Mouse (Mus musculus) c-Kit-positive CD71-positive TER-119-negative erythroid progenitor cells, embryonic 14.5 days (primary cell): ENCODE results near the gene Sbno2.

Experiments
- DNase-seq: peaks from one replicate; pipeline ENCODE4 v3.0.0-alpha.2; 2013; ENCODE audit warnings: low read depth

Sbno2 gene

DNA sequence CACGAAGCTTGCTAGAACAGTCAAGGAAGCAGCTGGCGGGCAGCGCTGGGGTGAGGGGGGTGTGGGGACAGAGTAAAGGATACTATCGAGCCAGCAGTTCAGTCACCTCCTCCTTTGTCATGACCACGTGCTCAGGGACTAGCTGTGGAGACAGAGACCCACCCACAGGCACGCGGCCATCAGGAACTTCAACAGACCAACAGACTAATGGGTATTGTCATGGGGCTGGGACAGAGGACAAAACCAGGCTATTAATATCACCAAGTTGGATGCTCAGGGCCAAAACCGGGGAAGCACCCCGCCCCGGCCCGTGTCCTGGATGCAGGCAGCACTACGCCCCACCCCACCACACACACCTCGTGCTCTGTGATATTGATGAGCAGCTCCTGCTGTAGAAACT lies 68.5 kb downstream of the Sbno2 start:
- no peak for DNase-seq

DNA sequence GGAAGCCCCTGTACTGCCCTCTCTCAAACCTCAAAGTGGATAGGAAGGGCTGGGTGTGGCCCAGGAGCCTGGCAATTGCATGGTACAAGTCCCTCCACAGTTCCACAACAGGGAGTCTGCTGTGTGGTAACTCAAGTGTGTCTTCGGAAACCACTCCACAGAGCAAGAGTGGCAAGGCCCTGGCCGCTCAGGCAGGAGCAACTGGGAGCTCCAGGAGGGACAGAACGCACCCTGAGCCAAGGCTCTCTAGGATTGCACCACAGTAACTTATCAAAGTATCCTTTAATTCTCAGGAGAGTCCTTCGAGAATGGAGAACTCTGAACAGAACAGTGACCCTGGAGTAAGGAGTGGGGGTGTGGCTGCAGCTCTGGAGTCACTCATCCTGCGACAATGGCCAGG lies 69.7 kb downstream of the Sbno2 start:
- DNase-seq, result no peak

DNA sequence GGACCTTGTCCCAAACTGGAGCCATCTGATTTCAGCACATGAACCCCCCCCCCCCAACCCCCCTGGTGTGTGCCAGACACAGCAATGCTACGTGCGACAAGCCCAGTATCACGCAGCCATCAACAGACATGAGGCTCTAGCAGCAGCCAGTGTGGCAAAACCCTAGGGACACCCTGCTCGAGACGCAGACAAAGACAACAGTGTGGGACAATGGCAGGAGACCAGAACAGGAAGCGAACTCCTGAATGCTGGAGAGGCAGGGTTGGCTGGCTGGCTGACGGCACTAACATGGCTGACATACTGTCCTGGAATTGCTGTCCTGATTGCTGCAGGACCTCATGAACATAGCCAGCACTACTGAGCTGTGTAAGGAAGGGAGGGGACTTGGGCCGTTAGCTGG lies 70.2 kb downstream of the Sbno2 start:
- DNase-seq, result no peak

DNA sequence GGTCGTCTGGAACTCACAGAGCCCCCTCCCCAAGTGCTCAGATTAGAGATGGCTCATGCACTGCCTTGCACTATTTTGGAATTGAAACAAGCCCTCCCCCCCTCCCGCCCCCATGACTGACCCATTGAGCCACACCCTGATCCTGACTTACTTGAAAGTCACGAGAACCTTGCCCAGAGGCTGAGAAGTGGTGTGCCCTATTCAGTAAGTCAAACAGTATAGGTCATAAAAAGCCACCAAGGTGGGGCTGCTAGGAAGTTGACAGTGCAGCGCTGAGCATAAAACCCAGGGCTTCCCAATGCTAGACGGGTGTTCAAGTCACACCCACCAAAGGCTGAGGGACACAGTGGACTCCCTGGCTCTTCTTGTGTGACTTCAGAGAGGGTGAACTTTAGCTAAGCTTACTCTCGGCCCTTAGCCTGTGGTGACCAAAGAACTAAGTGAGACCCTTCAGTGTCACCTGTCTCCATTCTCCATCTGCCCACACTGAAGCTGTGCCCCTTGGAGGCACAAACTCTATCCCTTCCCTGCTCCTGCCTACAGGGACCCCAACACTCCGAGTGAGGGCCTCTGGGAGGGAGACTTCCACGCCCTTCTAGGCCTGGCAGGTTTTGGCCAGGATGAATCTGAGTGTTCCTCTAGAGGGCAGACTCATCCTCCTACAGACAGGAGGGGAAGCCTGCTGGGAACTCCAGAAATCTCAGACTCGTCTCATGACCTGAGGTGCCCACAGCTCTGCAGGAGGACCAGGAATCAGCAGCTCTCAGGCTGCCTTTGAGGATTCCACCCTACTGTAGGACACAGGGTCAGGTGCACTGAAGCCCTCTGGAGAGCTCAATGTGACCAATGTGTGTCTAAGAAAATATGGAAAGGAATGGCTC lies 71.6 kb downstream of the Sbno2 start:
- DNase-seq, result no peak

DNA sequence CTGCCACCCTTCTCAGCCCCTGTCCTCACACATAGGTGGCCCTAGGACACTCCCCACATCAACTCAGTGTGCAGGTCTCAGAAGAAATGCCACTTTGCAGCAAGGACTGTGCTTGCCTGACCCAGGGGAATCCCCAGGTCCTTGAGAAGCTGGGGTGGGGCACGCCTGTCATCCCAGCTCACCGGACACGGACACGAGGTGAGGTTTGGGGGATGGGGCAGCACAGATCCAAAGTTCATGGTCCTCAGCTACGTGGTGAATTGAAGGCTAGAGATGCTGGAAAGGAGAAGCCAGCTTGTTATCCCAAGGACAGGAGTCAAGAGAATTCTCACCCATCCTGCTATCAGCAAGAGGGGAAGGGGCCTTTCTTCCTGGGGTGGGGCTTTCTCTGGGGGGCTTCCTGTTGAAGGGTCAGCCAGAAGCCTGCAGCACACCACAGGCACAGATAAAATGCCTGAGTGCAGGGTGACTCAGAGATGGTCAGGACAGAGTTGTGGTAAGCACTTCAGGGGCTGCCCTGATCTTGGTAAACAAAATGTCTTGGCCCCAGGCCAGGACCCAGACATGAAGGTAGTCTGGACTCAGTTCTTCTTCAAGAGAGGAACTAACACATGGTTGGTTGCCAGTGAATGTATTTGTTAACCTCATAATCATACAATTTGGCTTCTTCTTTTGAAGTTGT lies 72.4 kb downstream of the Sbno2 start:
- no peak for DNase-seq

DNA sequence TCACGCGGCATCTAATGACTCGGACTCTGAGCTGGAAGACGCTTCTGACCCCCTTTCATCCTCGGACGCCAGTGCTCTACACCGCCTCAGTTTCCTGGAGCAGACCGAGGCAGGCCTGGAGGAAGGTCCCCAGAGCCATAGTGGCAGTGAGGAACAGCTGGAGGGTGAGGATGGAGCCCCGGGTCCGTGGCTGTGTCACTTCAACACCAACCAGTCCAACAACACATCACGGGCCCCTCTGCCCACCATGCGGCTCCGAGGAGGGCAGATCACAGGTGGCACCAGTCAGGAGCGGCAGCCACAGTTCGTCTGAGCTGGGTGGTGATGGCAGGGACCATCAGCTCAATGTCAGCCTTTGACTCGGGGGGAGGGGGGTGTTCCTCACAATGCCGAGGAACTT lies 74.6 kb downstream of the Sbno2 start:
- DNase-seq, result no peak

DNA sequence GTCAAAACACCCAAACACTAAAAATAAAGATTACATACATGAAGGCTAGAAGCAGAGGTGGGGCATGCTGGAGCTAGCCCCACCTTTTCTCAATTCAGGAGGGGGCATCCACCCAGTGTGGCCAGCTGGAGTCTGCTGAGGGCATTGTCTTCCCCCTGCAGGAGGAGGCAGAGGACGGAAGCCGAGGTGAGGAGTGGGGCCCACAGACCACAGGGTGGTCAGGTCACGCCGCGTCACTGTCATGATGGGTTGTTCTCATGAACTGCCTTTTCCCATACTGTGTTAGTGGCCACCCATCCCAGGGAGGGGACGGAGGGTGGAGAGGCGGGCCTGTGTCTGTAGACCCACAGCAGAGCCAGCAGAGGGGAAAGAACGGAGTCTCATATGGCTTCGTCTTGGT lies 75.2 kb downstream of the Sbno2 start:
- DNase-seq, result no peak

DNA sequence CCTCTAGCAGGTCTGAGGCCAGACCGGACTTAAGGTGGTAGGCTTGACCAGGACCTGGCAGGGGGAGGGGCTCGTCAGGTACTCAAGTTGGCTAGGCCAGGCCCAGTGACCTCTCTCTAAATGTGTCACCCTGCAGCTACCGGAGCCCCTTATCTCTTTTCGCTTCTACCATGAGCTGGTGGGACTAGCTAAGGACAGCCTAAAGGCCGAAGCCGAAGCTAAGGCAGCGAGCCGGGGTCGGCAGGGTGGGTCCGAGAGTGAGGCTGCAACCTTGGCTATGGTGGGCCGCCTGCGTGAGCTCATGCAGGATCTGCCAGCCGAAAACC lies 76.9 kb downstream of the Sbno2 start:
- DNase-seq, result no peak

DNA sequence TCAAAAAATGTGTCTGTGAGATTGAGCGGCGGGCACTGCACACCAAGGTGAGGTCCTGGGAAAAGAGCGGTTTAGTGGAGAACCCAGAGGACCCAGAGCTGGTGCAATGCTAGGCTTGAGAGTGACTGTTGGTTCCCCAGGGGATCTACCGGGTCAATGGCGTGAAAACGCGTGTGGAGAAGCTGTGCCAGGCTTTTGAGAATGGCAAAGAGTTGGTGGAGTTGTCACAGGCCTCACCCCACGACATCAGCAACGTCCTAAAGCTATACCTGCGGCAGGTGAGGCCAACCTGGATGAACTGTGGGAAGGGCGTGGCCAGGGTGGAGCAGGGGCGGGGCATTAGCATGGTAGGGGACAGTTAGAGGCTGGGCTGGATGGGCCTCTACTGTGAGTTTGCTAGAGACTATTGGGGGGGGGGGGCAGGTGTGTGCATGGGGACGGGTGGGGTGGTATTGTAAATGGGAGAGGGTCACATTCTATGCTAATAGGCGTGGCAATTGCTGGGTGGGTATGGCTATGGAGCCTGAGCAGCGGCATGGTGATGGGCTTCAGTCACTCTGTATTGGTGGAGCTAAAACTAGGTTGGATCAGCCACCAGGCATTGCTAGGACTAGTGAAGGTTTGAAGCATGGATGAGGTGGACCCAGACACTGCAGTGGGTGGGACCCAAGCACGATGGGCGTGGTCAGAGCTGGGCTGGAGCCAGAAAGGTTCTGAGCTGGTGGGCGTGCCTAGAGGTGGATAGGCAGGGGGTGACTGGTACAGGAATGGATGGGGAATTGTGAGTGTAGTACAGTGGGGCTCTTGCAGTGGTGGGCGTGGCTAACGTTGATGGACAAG lies 77.5 kb downstream of the Sbno2 start:
- no peak for DNase-seq

DNA sequence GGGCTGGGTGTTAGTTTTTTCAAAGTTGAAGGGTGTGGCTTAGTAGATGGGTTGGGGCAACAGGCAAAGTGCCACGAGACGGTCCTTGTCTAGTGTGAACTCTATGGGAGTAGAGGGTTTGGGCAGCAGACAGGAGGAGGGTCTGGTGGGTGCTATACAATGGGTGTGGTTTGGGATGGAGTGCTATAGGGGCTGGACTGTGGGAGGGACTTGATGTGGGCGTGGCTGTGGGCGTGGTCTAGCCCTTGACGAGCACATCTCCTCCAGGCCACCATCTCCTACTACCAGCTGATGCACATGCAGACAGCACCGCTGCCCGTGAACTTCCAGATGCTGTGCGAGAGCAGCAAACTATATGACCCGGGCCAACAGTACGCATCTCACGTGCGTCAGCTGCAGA lies 79.5 kb downstream of the Sbno2 start:
- no peak for DNase-seq

DNA sequence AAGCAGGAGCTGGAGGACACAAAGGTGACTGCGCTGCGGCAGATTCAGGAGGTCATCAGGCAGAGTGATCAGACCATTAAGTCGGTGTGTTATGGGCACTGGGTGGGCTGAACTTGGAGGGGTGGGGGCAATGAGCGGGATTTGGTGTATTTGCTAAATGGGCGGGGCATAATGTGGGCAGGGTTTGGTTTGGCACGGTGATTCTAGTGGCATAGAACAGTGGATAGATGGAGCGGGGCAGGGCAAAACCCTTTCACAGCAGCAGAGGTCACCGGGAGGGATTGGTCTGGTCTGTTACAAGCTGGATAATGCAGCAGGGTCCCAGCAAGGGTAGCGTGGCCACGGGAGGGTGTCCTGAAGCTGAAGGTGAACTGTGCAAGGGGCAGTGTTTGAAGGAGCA lies 79.9 kb downstream of the Sbno2 start:
- no peak for DNase-seq

DNA sequence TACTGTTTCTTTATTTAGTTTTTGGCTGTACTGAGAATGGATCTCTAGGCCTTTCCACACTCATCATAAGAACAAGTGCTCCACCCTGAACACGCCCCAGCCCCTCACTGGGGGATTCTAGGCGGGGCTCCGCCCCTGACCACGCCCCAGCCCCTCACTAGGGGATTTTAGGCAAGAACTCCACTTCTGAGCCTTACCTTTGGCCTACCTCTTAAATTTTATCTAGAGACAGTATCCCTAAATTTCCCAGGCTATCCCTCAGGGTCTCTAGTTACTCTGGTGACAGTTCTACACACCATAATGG lies 80.4 kb downstream of the Sbno2 start:
- no peak for DNase-seq

DNA sequence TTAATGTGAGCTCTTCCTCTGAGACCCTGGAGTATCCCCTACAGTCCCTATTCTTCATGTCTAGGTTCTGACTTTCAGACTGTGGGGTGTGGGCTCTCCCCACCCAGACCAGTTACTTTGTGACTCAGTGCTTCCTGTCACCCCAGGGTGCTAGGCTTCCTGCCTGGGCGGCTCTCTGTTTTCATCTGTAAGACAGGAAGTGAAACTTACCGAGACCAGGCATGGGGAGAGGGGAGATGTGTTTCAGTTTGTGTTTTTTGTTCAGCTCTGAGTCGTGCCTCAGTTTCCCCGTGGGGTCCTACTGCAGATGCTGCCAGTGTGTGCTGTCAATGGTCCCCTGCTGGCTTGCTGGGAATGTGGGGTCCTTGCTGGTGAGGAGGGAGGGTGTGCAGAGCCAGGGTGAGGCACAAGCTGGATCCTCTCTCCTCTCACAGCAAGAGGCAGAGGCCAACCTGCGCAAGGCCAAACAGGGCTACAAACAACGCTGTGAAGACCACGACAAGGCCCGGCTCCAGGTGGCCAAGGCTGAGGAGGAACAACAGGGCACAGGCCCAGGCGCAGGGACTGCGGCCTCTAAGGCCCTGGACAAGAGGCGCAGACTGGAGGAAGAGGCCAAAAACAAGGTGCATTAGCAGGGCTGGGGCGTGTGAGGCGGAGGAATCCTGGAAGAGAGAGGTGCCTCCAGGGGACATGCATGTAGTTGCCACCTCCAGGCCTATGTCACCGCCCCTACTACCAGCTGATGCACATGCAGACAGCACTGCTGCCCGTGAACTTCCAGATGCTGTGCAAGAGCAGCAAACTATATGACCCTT lies 80.9 kb downstream of the Sbno2 start:
- DNase-seq, result no peak

DNA sequence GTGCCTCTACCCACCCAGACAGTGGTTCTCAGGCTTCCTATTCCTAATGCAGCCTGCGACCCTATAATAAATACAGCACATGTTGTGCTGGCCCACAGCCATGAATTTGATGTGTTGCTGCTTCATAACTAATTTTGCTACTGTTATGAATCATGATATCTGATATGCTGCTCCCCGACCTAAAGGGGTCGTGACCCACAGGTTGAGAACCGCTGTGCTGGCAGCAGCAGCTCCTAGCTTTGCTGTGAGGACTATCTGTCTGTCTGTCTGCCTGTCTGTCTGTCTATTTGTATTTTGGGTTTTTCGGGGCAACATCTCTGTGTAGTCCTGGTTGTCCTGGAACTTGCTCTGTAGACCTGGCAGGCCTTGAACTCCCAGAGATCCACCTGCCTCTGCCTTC lies 81.6 kb downstream of the Sbno2 start:
- no peak for DNase-seq

DNA sequence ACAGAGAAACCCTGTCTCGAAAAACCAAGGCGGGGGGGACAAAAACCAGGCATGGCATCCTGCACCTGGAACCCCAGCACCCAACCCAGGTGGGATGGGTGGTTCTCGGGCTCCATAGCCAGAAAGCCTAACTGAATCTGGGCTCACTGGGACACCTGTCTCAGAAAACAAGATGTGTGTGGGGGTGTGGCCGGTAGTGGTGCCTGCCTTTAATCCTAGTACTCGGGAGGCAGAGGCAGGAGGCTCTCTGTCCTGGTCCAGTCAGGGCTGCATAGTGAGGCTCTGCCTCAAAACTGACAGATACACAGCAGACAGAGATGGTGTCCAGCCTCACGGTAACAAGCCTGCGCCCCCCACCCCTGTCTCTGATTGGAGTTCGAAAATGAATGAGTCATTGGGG lies 82.6 kb downstream of the Sbno2 start:
- no peak for DNase-seq

DNA sequence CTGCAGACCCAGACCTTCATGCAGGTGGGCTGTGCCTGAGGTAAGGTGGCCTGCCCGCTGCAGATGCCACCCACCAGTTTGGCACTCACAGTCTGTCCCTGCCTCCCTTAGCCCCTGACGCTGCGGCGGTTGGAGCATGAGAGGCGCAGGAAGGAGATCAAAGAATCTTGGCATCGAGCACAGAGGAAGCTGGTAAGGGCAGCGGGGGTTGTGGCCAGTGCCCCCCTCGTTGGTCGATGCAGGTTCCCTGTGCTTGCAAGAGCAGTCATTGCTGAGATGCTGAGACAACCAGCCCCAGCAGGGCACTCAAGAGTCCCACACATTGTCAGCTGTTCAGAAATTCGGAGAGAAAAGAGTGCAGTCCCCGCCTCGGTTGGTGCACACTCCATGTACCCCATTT lies 83.2 kb downstream of the Sbno2 start:
- DNase-seq, result no peak

DNA sequence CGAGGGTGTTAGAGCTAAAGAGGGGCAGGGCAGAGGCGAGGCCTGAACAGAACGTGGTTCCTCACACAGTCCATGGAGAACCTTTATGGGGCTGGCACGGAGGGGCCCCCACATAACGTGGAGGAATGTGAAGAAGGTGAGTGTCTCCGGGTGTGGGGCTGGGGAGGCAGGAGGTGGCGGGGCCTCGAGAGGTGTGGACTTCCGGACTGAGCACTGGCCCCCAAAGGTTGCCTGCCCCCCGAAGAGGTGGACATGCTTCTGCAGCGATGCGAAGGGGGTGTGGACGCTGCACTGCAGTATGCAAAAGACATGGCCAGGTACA lies 84.1 kb downstream of the Sbno2 start:
- no peak for DNase-seq

DNA sequence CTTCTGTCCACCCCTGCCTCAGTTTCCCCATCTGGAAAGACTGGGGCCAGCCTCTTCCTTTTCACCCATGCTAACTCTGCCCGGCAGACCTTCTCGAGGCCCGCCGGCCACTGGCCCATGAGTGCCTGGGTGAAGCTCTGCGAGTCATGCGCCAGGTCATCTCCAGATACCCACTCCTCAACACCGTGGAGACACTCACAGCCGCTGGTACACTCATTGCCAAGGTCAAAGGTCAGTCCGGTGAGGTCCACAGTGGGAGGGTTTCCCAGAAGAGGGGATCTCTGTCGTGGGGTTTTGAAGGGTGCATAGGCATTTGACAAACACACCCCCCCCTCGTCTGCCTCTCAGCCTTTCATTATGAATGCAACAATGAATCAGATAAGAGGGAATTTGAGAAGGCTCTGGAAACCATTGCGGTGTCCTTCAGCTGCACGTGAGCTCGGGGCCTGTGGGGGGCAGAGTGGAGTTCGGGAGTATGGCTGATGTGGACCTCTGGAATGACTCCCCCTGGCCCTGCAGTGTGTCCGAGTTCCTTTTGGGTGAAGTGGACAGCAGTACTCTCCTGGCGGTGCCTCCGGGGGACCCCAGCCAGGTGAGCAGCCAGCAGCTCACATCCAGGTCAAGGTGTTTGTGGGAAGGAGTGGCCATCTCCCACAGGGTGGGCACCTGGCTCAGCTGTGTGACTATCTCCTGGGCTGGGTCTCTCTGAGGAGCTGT lies 84.6 kb downstream of the Sbno2 start:
- no peak for DNase-seq

DNA sequence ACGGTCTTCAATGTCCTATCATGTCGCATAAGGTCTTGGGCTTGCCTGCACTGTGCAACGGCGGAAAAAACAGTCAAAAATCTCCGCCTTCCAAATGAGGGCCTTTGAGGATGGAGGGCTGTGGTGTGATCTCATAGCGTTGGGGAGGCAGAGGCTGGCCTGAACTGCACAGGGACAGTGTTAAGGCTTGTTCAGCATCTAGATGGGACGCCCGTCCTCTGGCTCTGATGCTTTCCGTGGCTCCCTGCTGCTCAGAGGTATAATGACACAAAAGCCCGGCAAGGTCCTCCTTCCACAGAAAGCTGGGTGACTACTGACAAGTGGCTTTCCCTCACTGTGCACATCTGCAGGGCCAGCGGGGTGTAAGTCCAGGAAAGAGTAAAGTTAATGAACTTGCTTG lies 85.2 kb downstream of the Sbno2 start:
- DNase-seq, result no peak

DNA sequence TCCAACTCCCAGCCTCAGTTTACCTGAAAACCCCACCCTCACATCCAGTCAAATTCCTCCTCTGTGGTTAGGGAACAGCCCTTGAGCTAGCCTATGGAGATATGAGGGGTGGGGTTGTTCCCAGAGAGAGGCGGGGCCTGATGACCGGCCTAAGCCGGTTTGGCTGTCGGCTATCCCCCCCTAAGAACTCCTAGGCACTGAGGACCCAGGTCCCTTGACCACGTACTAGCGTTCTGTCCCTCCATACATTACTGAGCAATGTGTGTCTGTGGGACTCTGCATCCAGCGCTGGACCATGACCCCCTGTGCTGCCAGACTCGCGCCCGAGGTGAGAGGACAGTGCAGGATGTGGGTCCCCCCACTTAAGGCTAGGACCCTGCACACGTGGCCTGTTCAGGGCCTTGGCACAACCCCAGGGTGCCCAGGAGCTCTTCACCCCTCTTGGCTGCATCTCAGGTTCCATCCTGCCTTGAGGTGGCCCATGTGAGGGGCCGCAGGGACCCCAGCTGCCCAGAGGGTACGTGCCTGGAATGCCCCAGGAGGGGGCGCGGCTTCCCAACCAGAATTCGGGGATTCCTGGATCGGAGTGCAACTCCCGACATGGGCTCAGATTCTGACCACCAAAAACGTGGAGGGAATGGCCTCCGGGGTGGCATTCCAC lies 85.8 kb downstream of the Sbno2 start:
- DNase-seq, result no peak

DNA sequence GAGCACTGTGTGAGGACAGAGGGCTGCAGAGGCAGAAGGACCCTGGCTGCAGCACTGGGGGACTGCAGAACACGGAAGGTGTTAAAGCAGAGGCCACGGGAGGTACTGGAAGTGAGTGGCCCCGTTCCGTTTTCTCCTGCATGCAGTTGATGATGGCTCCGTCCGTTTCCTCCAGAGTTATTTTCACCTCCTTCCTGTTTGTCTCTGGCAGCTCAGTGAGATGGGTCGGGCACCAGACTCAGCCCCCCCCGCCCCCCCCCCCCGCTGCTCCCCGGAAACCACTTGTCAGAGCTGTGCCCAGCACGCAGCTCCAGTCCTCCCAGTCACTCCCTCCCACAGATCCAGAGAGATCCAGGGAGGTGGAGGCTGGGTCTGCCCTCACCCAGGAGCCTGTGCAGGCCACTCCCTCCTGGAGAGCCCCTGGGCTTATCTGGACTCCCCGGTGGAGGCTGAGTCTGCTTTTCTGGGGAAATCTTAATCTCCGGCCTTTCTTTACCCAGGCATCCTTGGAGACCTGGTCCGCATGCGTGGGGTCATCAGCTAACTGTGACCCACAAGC lies 86.6 kb downstream of the Sbno2 start:
- no peak for DNase-seq
